Mouse (Mus musculus) adrenal gland, postnatal 10 days (tissue): Measurements from ENCODE around the gene Ptcd3. TPM values are rescaled to one million over a fixed set of nuclear protein-coding genes. Genes with fewer than 3 reads are reported as not detected.
"Not testable (repeated sequence)": the region's sequence is repeated elsewhere in the genome, so short reads cannot be mapped to it uniquely, and the experiment has no call there.

ENCODE experiments used
- DNase-seq: peaks from one replicate; pipeline ENCODE4 v3.0.0; 2021; ENCODE audit warnings: mixed read lengths
- total RNA-seq, 2 experiments: library from RNA; stranded (reverse); gene quantifications; 2 replicates each; pipeline ENCODE4 v1.2.3; 2021

Gene Ptcd3
- total RNA-seq, 2 experiments from 2014 or later, result 115 to 136 TPM

DNA sequence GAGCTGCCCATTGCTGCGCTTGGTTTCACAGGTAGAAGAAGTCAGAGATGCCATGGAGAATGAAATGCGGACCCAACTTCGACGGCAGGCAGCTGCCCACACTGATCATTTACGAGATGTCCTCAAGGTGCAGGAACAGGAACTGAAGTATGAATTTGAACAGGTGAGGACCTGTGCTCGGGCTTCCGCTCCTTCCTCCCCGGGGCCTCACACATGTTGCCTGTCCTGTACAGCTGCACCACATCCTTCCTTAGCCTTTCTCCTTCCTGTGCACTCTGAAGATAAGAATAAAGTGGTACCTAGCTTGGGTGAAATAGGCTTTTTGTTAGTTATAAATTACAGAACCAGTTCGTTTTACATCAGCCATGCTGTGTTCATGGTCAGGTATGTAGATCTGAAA lies 37.2 kb downstream of the Ptcd3 start:
- DNase-seq, result no peak

DNA sequence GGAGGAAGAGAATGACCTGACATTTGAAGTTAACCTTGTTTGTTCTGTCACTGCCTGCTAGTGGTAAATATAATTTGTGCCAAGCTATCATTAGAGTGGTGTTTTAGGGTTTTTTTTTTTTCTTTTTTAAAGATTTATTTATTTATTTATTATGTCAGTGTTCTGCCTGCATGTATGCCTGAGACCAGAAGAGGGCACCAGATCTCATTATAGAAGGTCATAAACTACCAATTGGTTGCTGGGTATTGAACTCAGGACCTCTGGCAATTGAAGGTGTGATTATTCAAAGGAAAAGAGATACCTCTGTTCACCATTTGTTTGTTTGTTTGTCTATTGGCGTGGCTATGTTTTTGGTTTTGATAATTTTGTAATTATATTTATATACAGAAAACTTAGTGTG lies 39.7 kb downstream of the Ptcd3 start:
- no peak for DNase-seq

DNA sequence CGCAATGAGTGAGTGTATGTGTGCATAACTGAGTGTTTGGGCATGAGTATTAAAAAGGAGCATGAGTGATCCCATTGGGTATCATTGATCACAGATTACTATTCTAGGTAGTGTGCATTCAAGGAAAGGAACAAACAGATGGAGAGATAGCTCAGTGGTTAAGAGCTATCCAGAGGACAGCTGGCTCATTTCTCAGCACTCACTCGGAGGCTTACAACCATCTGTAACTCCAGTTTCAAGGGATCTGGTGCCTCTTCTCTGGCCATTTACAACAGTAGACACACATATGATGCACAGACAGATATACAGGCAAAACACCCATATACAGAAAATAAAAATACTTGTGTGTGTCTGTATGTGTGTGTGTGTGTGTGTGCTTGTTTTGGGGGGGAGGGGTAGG lies 40.8 kb downstream of the Ptcd3 start:
- DNase-seq, result no peak

DNA sequence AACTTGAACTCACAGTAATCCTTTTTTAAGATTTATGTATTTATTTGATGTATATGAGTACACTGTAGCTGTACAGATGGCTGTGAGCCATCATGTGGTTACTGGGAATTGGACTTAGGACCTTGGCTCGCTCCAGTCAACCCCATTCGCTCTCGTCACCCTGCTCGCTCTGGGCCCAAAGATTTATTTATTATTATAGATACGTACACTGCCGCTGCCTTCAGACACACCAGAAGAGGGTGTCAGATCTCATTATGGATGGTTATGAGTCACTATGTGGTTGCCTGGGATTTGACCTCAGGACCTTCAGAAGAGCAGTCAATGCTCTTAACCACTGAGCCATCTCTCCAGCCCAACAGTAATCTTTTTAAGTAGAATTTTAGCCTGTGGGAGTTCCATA lies 61.6 kb downstream of the Ptcd3 start:
- not testable (repeated sequence) for DNase-seq

DNA sequence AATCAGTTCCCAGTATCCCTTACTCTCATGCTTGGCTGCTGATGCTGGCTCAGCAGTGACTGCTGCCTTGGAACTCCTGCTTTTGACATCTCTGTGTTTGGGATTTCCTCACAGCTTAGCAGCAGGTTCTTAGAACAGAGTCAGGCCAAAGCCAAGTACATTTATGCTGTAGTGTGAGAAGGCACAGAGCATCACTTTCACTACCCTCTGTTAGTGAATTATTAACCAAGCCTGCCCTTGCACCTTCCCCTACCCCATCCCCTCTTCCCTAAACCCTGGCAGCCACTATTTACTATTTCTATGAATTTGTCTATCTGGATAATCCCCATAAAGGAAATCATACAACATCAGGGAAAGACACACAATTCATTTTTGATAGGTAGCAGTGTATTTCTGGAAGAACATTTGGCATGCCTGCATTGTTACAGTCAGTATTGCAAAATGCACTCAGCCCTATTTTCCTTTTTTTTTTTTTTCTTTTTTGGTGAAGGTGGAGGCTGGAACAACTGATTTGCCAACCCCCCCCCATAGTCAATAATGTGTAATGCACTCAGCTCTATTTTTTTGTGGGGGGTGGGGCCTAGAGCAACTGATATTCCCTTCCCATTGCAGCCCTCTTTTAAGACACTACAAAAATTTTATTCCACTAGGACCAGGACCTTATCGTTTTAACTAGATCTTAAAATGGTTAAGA lies 67.8 kb downstream of the Ptcd3 start:
- no peak for DNase-seq

DNA sequence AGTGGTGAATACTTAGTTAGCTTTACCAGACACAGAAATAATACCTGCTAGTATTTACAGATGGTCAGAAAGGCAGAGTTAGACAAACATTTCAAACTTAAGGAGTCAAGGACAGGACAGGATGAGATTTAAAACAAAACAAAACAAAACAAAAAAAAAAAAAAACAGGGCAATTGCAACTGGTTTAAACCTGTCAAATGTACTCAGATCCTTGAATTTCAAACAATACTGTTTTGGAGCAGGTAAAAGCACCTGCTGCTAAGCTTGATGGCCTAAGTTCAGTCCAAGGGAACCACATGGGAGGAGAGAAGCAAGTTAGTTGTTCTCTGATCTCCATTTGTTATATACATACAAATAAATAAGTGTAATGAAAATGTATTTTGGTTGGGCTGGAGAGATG lies 68.7 kb downstream of the Ptcd3 start:
- DNase-seq, result no peak

DNA sequence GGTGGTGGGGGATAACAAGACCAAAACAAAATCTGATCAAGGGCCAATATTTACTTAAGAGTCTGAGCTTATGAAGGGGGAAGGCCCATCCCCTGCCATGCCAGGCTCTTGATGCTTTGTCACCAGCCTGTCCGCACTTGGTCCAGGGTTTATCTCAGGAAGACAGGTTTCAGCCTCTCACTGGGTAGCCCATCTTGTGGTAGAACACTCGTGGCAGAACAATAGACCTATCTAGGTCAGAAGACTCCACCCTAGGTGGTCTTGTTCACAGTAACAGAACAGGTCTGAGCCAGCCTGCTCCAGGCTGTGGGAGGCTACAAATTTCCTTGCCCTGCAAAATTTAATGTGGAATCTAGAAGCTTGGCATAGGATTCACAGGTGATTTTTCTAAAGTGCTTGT lies 71.7 kb downstream of the Ptcd3 start:
- DNase-seq, result no peak

DNA sequence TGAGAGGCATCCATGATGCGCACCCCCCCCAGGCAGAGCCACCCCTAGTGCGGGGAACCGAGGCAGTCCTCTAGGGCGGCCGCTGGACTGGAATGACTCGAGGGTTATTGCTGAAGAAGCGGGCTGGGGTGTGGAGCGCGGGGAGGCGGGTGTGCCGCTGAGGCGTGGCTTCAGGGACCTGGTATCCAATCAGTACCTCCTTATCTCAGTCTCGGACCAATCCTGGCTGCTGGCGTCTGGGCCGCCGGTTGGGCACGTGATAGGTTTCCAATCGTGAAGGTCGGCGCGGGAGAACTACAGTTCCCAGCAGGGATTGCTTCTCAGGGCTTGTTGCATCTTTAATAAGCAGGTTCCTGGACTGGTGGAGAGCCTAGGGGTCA lies 77.0 kb downstream of the Ptcd3 start:
- peak; percentile 95 for DNase-seq

DNA sequence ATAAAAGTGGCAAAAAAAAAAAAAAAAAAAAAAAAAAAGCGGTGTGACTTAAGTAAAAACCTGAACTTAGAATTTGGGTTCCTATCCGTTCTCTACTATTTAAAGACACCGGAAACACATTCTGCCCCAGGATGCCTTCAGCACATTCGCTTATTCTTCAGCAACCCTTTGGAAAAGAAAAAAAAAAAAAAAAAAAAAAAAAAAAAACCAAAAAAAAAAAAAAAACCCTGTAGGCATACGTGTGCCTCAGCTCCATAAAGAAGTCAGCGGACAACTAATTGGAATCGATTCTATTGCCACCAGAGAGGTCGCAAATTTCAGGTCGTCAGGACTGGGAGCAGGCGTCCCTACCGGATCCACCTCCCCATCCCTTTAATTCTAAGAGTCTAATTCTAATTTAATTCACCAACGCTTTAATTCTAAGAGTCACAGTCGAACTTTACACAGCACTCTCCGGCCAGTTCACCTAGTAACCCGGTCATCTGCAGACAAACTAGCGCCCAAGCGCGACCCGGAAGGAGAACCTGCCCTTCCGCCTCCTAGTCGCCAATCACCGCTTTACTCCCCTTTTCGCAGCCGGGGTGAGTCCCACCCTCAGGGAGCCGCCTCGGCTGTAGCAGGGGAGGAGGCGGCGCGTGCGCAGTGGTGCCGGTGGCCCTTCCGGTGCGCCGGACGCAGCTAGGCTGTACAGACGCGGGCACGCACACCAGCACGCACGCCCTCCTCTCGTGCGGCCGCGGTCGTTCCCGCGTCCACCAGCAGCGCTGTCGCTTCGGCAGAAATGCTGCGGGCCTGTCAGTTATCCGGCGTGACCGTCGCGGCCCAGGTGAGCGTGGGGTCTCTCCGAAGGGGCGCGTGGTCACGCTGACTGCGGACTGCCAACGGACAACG lies 77.6 kb downstream of the Ptcd3 start, which contains the start of gene Immt:
Gene Immt, plus strand, starts transcription at position 642 of the 891 bp plus-strand sequence.
- DNase-seq, result peak; percentile 99

Other genes starting within 250 kb of the Ptcd3 start
- gene Reep1, start 201.2 kb downstream of the Ptcd3 start, total RNA-seq, result 10 to 100 TPM; 12.7 to 21.0 TPM
- gene Mrpl35, start 81.8 kb downstream of the Ptcd3 start, total RNA-seq, result 10 to 100 TPM; 54.7 to 62.4 TPM
- 100 to 1,000 TPM; 382 to 423 TPM for gene Immt, start 77.4 kb downstream of the Ptcd3 start, total RNA-seq
- 10 to 100 TPM; 46.3 to 55.4 TPM for gene Polr1a, start 303 bp upstream of the Ptcd3 start, total RNA-seq
- 100 to 1,000 TPM in 1 of 2 experiments, 10 to 100 TPM in 1; 98.6 to 160 TPM for gene St3gal5, start 188.8 kb upstream of the Ptcd3 start, total RNA-seq